Comparison of ENCODE assay signal across 9 mouse cellular contexts in genomic region chr13:110444894-110445293, GRCm38 (mm10). TPM values are rescaled to one million over a fixed set of nuclear protein-coding genes. Genes with fewer than 3 reads are reported as not detected.
DNase-seq lines count a peak whose midpoint lies in the region; ATAC-seq and TF ChIP-seq lines count a peak whose summit lies in the region.
"Had no signal": no experiment of that assay in that cellular context is flagged by ENCODE, and none has a peak within 500 bp of the region (broad histone marks: within the 10 kb centered on the region; RNA-seq: fewer than 3 reads in every experiment).

No protein-coding gene starts in this region.

- peak; percentile 38 for DNase-seq in kidney, postnatal 10 days
- DNase-seq in cerebellum, adult 8-10 months, result no peak
- no peak for DNase-seq in B cell, adult 2 months
- no peak for DNase-seq in retina, postnatal 1 day

- peaks cover 13% of the 10 kb centered on the region for H3K4me1 ChIP-seq in intestine, embryonic 16.5 days (ENCODE audit: control insufficient read depth, insufficient read depth, low read length)
- no peaks in the 10 kb centered on the region for H3K4me1 ChIP-seq in intestine, postnatal 0 days (replicated peaks; ENCODE audit: control insufficient read depth, insufficient read depth, low read length)
- peaks cover 34% of the 10 kb centered on the region for H3K4me1 ChIP-seq in heart, embryonic 12.5 days (replicated peaks)
- H3K4me1 ChIP-seq in stomach, embryonic 15.5 days, result peaks cover 7% of the 10 kb centered on the region; the same call in 1 of the 2 replicates

- no peak overlapping the region for H3K27ac ChIP-seq in intestine, embryonic 16.5 days (ENCODE audit: low read length)
- no peak overlapping the region for H3K27ac ChIP-seq in intestine, postnatal 0 days (ENCODE audit: low read depth, low read length)
- peak overlapping the region; percentile 42 for H3K27ac ChIP-seq in heart, embryonic 12.5 days (ENCODE audit: poor library complexity, severe bottlenecking)
- peak overlapping the region; percentile 28; the same call in 1 of the 2 replicates for H3K27ac ChIP-seq in stomach, embryonic 15.5 days
- H3K27ac ChIP-seq: hindbrain, embryonic 13.5 days had no signal

- no peak overlapping the region for H3K4me3 ChIP-seq in intestine, embryonic 16.5 days (ENCODE audit: low read length)
- H3K4me3 ChIP-seq in intestine, postnatal 0 days (ENCODE audit: low read depth, low read length), result no peak overlapping the region
- H3K4me3 ChIP-seq in heart, embryonic 12.5 days, result no peak overlapping the region
- no peak overlapping the region for H3K4me3 ChIP-seq in stomach, embryonic 15.5 days (replicated peaks)
- H3K4me3 ChIP-seq: hindbrain, embryonic 13.5 days had no signal

- WGBS in intestine, embryonic 16.5 days, result 55% methylated on average over 3 of the region's 3 CpGs
- 45% methylated on average over 3 of the region's 3 CpGs for WGBS in intestine, postnatal 0 days
- 35% methylated on average over 3 of the region's 3 CpGs for WGBS in heart, embryonic 12.5 days
- WGBS in stomach, embryonic 15.5 days, result 43% methylated on average over 3 of the region's 3 CpGs

- H3K4me2 ChIP-seq in intestine, embryonic 16.5 days (ENCODE audit: low read depth, low read length), result no peak overlapping the region
- no peak overlapping the region for H3K4me2 ChIP-seq in intestine, postnatal 0 days (replicated peaks; ENCODE audit: low read depth)
- H3K4me2 ChIP-seq in heart, embryonic 12.5 days, result peak overlapping the region; percentile 17; the same call in 1 of the 2 replicates
- H3K4me2 ChIP-seq in stomach, embryonic 15.5 days, result no peak overlapping the region
- H3K4me2 ChIP-seq: hindbrain, embryonic 13.5 days had no signal

- no peaks in the 10 kb centered on the region for H3K36me3 ChIP-seq in intestine, embryonic 16.5 days (ENCODE audit: control insufficient read depth, insufficient read depth, low read length)
- H3K36me3 ChIP-seq in intestine, postnatal 0 days (ENCODE audit: control insufficient read depth, insufficient read depth), result no peaks in the 10 kb centered on the region
- H3K36me3 ChIP-seq in heart, embryonic 12.5 days, result no peaks in the 10 kb centered on the region
- no peaks in the 10 kb centered on the region for H3K36me3 ChIP-seq in stomach, embryonic 15.5 days
- H3K36me3 ChIP-seq: hindbrain, embryonic 13.5 days had no signal

- H3K9ac ChIP-seq in intestine, embryonic 16.5 days (ENCODE audit: low read depth, low read length), result no peak overlapping the region
- no peak overlapping the region for H3K9ac ChIP-seq in intestine, postnatal 0 days (ENCODE audit: low read depth, low read length)
- H3K9ac ChIP-seq in heart, embryonic 12.5 days, result no peak overlapping the region
- no peak overlapping the region for H3K9ac ChIP-seq in stomach, embryonic 15.5 days
- H3K9ac ChIP-seq: hindbrain, embryonic 13.5 days had no signal

- no peaks in the 10 kb centered on the region for H3K27me3 ChIP-seq in intestine, embryonic 16.5 days (replicated peaks; ENCODE audit: control insufficient read depth, insufficient read depth, low read length)
- H3K27me3 ChIP-seq in intestine, postnatal 0 days (replicated peaks; ENCODE audit: control insufficient read depth, insufficient read depth, low read length), result no peaks in the 10 kb centered on the region
- no peaks in the 10 kb centered on the region for H3K27me3 ChIP-seq in heart, embryonic 12.5 days (replicated peaks)
- no peaks in the 10 kb centered on the region for H3K27me3 ChIP-seq in stomach, embryonic 15.5 days (replicated peaks)
- H3K27me3 ChIP-seq: hindbrain, embryonic 13.5 days had no signal

- no peaks in the 10 kb centered on the region for H3K9me3 ChIP-seq in intestine, embryonic 16.5 days (ENCODE audit: control insufficient read depth, low read length)
- H3K9me3 ChIP-seq in intestine, postnatal 0 days (ENCODE audit: control insufficient read depth), result no peaks in the 10 kb centered on the region
- H3K9me3 ChIP-seq in heart, embryonic 12.5 days (replicated peaks), result no peaks in the 10 kb centered on the region
- H3K9me3 ChIP-seq in stomach, embryonic 15.5 days, result no peaks in the 10 kb centered on the region
- H3K9me3 ChIP-seq: hindbrain, embryonic 13.5 days had no signal

- ATAC-seq in intestine, embryonic 16.5 days, result peak; percentile 46; the same call in 1 of the 2 replicates
- ATAC-seq in intestine, postnatal 0 days, result no peak
- ATAC-seq in heart, embryonic 12.5 days (ENCODE audit: insufficient number of reproducible peaks, low FRiP score), result no peak
- ATAC-seq in stomach, embryonic 15.5 days (ENCODE audit: insufficient read depth, low FRiP score, low read depth), result no peak

- TF ChIP-seq CTCF in intestine, postnatal 0 days (IDR thresholded peaks at IDR 0.05; ENCODE audit: low read depth), result no peak

RNA-seq across cellular contexts. Expression of gene Plk2, which starts 50.0 kb away (rescaled TPM):
- polyA plus RNA-seq in intestine, embryonic 16.5 days (2015; fragmentation: Nextera tagmentation; extraction: Ambion mirVana), result 56.6 and 61.9 TPM in 2 replicates
- 16.4 and 19.0 TPM in 2 replicates for polyA plus RNA-seq in intestine, postnatal 0 days (2015; fragmentation: Nextera tagmentation; extraction: Ambion mirVana)
- 168 and 171 TPM in 2 replicates for polyA plus RNA-seq in heart, embryonic 12.5 days (2016; fragmentation: Nextera tagmentation; extraction: Ambion mirVana)
- 109 and 134 TPM in 2 replicates for polyA plus RNA-seq in stomach, embryonic 15.5 days (2015; fragmentation: Nextera tagmentation; extraction: Ambion mirVana)

Comparison
In these comparisons a context has a peak if more than half of its experiments do, and no peak if none do; other contexts are left out.
1. H3K27ac ChIP-seq: peak in heart, embryonic 12.5 days (single experiment) and stomach, embryonic 15.5 days (single experiment); none in intestine, embryonic 16.5 days (single experiment) and intestine, postnatal 0 days (single experiment).